Mouse (Mus musculus): Measurements from ENCODE around the gene Atf7ip. TPM values are rescaled to one million over a fixed set of nuclear protein-coding genes. Genes with fewer than 3 reads are reported as not detected.

Atf7ip gene
- polyA plus RNA-seq, 1 experiment from 2014 or later: 18.0 TPM

DNA sequence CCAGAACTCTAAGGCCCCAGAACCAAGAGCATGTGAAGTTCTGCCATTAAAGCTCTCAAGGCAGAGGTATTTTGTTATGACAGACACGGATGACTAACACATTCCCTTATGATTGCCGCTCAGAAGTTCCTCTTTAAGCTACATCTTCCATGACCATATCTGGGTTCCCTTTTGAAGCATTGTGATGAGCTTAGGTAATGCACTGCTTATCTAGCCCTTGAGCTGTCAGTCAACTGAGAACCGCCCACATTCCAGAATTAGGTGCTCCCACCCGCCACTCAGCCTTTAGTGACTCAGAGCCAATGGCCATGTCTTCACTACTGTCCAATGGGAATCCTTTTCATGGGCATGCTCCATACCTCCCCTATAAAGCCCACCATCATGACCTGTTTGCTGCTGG lies 13.7 kb upstream of the Atf7ip start:
- 53% methylated on average over 4 of the region's 4 CpGs for WGBS (ENCODE audit: insufficient replicate concordance)
- Histone ChIP-seq H3K36me3 (ENCODE audit: control insufficient read depth, insufficient read depth) (no peaks in the 10 kb centered on the region), H3K9ac (ENCODE audit: low read depth, low read length) (no peak overlapping the region), H3K4me1 (ENCODE audit: control insufficient read depth, low read depth, low read length) (no peaks in the 10 kb centered on the region), H3K27ac (ENCODE audit: low read length) (no peak overlapping the region), H3K4me3 (ENCODE audit: low read depth, low read length) (no peak overlapping the region), H3K4me2 (ENCODE audit: low read depth, low read length) (no peak overlapping the region), H3K9me3 (replicated peaks; ENCODE audit: control insufficient read depth, low read length) (no peaks in the 10 kb centered on the region), H3K27me3 (ENCODE audit: control insufficient read depth, insufficient read depth, low read depth, low read length) (no peaks in the 10 kb centered on the region)
- ATAC-seq (ENCODE audit: low read depth): peak; percentile 45; the same call in 1 of the 2 replicates

DNA sequence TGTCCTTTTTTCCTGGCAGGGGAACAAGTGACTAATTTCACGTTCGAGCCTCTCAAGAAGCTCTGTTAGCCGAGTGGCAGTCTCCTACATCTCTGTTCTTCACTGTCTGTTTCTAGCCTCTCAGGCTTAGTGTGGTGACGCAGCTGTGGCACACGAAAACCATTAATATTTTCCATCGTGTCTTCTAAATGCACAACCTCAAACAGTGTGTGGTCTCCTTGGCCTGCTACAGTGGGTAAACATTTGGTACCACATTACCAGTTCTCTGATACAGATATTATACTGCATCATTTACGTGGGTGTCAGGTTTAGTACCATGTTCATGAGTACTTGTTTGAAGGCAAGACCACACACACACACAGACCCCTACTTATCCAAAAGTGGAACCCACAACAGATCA lies 12.5 kb upstream of the Atf7ip start:
- Histone ChIP-seq H3K4me2 (ENCODE audit: low read depth, low read length) (no peak overlapping the region), H3K4me3 (ENCODE audit: low read depth, low read length) (no peak overlapping the region), H3K27me3 (ENCODE audit: control insufficient read depth, insufficient read depth, low read depth, low read length) (no peaks in the 10 kb centered on the region), H3K27ac (ENCODE audit: low read length) (no peak overlapping the region), H3K9ac (ENCODE audit: low read depth, low read length) (no peak overlapping the region), H3K9me3 (replicated peaks; ENCODE audit: control insufficient read depth, low read length) (no peaks in the 10 kb centered on the region), H3K36me3 (ENCODE audit: control insufficient read depth, insufficient read depth) (no peaks in the 10 kb centered on the region), H3K4me1 (ENCODE audit: control insufficient read depth, low read depth, low read length) (no peaks in the 10 kb centered on the region; the same call in 1 of the 2 replicates)
- no peak for ATAC-seq (ENCODE audit: low read depth)
- WGBS (ENCODE audit: insufficient replicate concordance): 80% methylated on average over 7 of the region's 7 CpGs

DNA sequence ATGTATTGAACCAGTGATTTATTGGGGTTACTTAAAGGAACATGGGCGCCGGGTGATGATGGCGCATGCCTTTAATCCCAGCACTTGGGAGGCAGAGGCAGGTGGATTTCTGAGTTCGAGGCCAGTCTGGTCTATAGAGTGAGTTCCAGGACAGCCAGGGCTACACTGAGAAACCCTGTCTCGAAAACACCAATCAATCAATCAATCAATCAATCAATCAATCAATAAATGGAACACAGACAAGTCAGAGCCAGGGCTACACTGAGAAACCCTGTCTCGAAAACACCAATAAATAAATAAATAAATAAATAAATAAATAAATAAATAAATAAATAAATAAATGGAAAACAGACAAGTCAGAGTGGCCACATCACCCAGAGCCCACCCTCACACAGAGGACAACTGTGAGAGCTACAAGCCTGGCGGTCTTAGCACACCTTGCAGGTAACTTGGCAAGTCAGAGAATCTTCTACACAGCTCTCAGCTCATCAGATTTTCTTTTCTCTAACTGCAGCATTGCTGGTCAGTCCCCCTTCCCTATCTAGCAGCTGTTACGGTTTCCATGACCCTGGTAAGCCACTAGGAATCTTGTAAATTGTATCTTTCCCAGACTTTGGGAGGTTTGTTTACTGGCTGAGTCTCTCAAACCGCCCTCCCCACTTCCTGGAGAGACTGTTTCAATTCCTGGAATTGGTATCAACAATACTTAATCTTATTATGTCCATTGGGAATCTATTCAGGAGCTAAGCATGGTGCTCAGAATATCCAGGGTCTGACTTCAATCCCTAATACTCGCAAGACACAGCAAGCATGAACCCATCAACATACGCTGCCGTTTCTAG lies 11.8 kb upstream of the Atf7ip start:
- H3K4me3 ChIP-seq (ENCODE audit: low read depth, low read length): no peak overlapping the region
- no peaks in the 10 kb centered on the region for H3K9me3 ChIP-seq (replicated peaks; ENCODE audit: control insufficient read depth, low read length)
- no peaks in the 10 kb centered on the region; the same call in 1 of the 2 replicates for H3K4me1 ChIP-seq (ENCODE audit: control insufficient read depth, low read depth, low read length)
- ATAC-seq (ENCODE audit: low read depth): no peak
- 75% methylated on average over 12 of the region's 12 CpGs for WGBS (ENCODE audit: insufficient replicate concordance)
- H3K27me3 ChIP-seq (ENCODE audit: control insufficient read depth, insufficient read depth, low read depth, low read length): no peaks in the 10 kb centered on the region
- H3K27ac ChIP-seq (ENCODE audit: low read length): no peak overlapping the region
- no peak overlapping the region for H3K9ac ChIP-seq (ENCODE audit: low read depth, low read length)
- no peaks in the 10 kb centered on the region for H3K36me3 ChIP-seq (ENCODE audit: control insufficient read depth, insufficient read depth)
- no peak overlapping the region for H3K4me2 ChIP-seq (ENCODE audit: low read depth, low read length)

- no peaks in the 10 kb centered on the region; the same call in 1 of the 2 replicates for H3K4me1 ChIP-seq (ENCODE audit: control insufficient read depth, low read depth, low read length)
- H3K9me3 ChIP-seq (replicated peaks; ENCODE audit: control insufficient read depth, low read length): no peaks in the 10 kb centered on the region
- no peaks in the 10 kb centered on the region for H3K36me3 ChIP-seq (ENCODE audit: control insufficient read depth, insufficient read depth)
- 82% methylated on average over 12 of the region's 12 CpGs for WGBS (ENCODE audit: insufficient replicate concordance)
- H3K9ac ChIP-seq (ENCODE audit: low read depth, low read length): no peak overlapping the region
- ATAC-seq (ENCODE audit: low read depth): no peak
- no peak overlapping the region for H3K4me2 ChIP-seq (ENCODE audit: low read depth, low read length)
- no peak overlapping the region for H3K4me3 ChIP-seq (ENCODE audit: low read depth, low read length)
- no peak overlapping the region for H3K27ac ChIP-seq (ENCODE audit: low read length)
- H3K27me3 ChIP-seq (ENCODE audit: control insufficient read depth, insufficient read depth, low read depth, low read length): no peaks in the 10 kb centered on the region
Measured at GRCm38 (mm10) chr6:136495023-136495422, 10.9 kb upstream of the Atf7ip start.

DNA sequence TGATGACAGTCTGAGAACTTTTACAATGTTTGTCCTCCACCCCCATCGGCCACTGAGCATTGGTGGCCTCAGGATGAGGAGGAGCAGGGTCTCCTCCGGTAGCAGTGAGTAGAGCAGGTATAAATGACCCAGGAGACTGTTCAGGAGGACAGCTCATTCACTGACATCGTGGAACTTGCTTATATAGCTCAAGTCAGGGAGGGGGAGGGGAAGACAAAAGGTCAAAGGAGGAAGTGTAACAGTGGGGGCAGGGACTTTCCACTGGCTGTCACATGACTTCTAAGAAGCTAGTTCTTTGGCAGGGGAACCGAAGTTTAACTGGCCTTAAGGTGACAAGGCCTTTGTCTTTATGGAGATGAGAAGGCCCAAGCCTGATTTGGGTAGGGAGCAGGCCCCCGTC lies 8.2 kb upstream of the Atf7ip start:
- no peak overlapping the region for H3K27ac ChIP-seq (ENCODE audit: low read length)
- 44% methylated on average over 5 of the region's 5 CpGs for WGBS (ENCODE audit: insufficient replicate concordance)
- no peak overlapping the region for H3K4me2 ChIP-seq (ENCODE audit: low read depth, low read length)
- H3K4me1 ChIP-seq (ENCODE audit: control insufficient read depth, low read depth, low read length): no peaks in the 10 kb centered on the region; the same call in 1 of the 2 replicates
- H3K9ac ChIP-seq (ENCODE audit: low read depth, low read length): no peak overlapping the region
- ATAC-seq (ENCODE audit: low read depth): 0 out of 2 replicates have a peak, but pooled peaks have one; percentile 30
- H3K36me3 ChIP-seq (ENCODE audit: control insufficient read depth, insufficient read depth): no peaks in the 10 kb centered on the region
- H3K9me3 ChIP-seq (replicated peaks; ENCODE audit: control insufficient read depth, low read length): no peaks in the 10 kb centered on the region
- H3K4me3 ChIP-seq (ENCODE audit: low read depth, low read length): no peak overlapping the region
- H3K27me3 ChIP-seq (ENCODE audit: control insufficient read depth, insufficient read depth, low read depth, low read length): no peaks in the 10 kb centered on the region

- no peaks in the 10 kb centered on the region for H3K27me3 ChIP-seq (ENCODE audit: control insufficient read depth, insufficient read depth, low read depth, low read length)
- no peaks in the 10 kb centered on the region for H3K36me3 ChIP-seq (ENCODE audit: control insufficient read depth, insufficient read depth)
- no peak for ATAC-seq (ENCODE audit: low read depth)
- H3K27ac ChIP-seq (ENCODE audit: low read length): no peak overlapping the region
- 60% methylated on average over 10 of the region's 10 CpGs for WGBS (ENCODE audit: insufficient replicate concordance)
- H3K4me2 ChIP-seq (ENCODE audit: low read depth, low read length): no peak overlapping the region
- no peaks in the 10 kb centered on the region for H3K9me3 ChIP-seq (replicated peaks; ENCODE audit: control insufficient read depth, low read length)
- H3K4me3 ChIP-seq (ENCODE audit: low read depth, low read length): no peak overlapping the region
- no peak overlapping the region for H3K9ac ChIP-seq (ENCODE audit: low read depth, low read length)
- no peaks in the 10 kb centered on the region; the same call in 1 of the 2 replicates for H3K4me1 ChIP-seq (ENCODE audit: control insufficient read depth, low read depth, low read length)
Measured at GRCm38 (mm10) chr6:136499292-136499977, 6.5 kb upstream of the Atf7ip start.

DNA sequence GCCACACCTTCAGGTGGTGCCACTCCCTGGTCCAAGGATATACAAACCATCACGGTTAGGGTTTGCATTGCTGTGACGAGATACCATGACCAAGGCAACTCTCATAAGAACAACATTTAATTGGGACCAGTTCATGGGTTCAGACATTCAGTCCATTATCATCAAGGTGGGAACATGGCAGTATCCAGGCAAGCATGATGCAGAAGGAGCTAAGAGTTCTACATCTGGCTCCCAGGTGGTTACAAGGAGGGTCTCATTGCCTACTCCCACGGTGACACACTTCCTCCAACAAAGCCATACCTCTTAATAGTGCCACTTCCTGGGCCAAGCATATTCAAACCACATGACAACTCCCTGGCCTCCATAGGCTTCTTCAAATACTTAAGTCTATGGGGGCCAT lies 2.7 kb downstream of the Atf7ip start:
- no peaks in the 10 kb centered on the region for H3K4me1 ChIP-seq (ENCODE audit: control insufficient read depth, low read depth, low read length)
- H3K4me3 ChIP-seq (ENCODE audit: low read depth, low read length): no peak overlapping the region
- no peaks in the 10 kb centered on the region for H3K27me3 ChIP-seq (ENCODE audit: control insufficient read depth, insufficient read depth, low read depth, low read length)
- no peak for ATAC-seq (ENCODE audit: low read depth)
- H3K9me3 ChIP-seq (replicated peaks; ENCODE audit: control insufficient read depth, low read length): no peaks in the 10 kb centered on the region; the same call in 1 of the 2 replicates
- H3K9ac ChIP-seq (ENCODE audit: low read depth, low read length): no peak overlapping the region
- 69% methylated on average over 3 of the region's 3 CpGs for WGBS (ENCODE audit: insufficient replicate concordance)
- H3K36me3 ChIP-seq (ENCODE audit: control insufficient read depth, insufficient read depth): no peaks in the 10 kb centered on the region
- H3K27ac ChIP-seq (ENCODE audit: low read length): no peak overlapping the region
- H3K4me2 ChIP-seq (ENCODE audit: low read depth, low read length): no peak overlapping the region

GRCm38 (mm10) chr6:136510945-136511344 lies 5.0 kb downstream of the Atf7ip start:
- H3K36me3 ChIP-seq (ENCODE audit: control insufficient read depth, insufficient read depth): no peaks in the 10 kb centered on the region
- WGBS (ENCODE audit: insufficient replicate concordance): 70% methylated on average over 7 of the region's 7 CpGs
- H3K4me3 ChIP-seq (ENCODE audit: low read depth, low read length): no peak overlapping the region
- ATAC-seq (ENCODE audit: low read depth): no peak
- no peak overlapping the region for H3K4me2 ChIP-seq (ENCODE audit: low read depth, low read length)
- no peak overlapping the region for H3K9ac ChIP-seq (ENCODE audit: low read depth, low read length)
- no peaks in the 10 kb centered on the region for H3K27me3 ChIP-seq (ENCODE audit: control insufficient read depth, insufficient read depth, low read depth, low read length)
- peaks cover 3% of the 10 kb centered on the region for H3K9me3 ChIP-seq (replicated peaks; ENCODE audit: control insufficient read depth, low read length)
- no peaks in the 10 kb centered on the region for H3K4me1 ChIP-seq (ENCODE audit: control insufficient read depth, low read depth, low read length)
- H3K27ac ChIP-seq (ENCODE audit: low read length): no peak overlapping the region

- Histone ChIP-seq H3K4me2 (ENCODE audit: low read depth, low read length) (no peak overlapping the region), H3K4me1 (ENCODE audit: control insufficient read depth, low read depth, low read length) (peaks cover 5% of the 10 kb centered on the region), H3K36me3 (ENCODE audit: control insufficient read depth, insufficient read depth) (no peaks in the 10 kb centered on the region), H3K27ac (ENCODE audit: low read length) (no peak overlapping the region), H3K27me3 (ENCODE audit: control insufficient read depth, insufficient read depth, low read depth, low read length) (no peaks in the 10 kb centered on the region), H3K9me3 (replicated peaks; ENCODE audit: control insufficient read depth, low read length) (peaks cover 3% of the 10 kb centered on the region), H3K4me3 (ENCODE audit: low read depth, low read length) (no peak overlapping the region), H3K9ac (ENCODE audit: low read depth, low read length) (no peak overlapping the region)
- 65% methylated on average over 3 of the region's 3 CpGs for WGBS (ENCODE audit: insufficient replicate concordance)
- no peak for ATAC-seq (ENCODE audit: low read depth)
Measured at GRCm38 (mm10) chr6:136512351-136512750, 6.4 kb downstream of the Atf7ip start.

All from liver, embryonic 16.5 days (tissue).